Comparison of ENCODE assay signal across 37 mouse cellular contexts in the genomic region with DNA sequence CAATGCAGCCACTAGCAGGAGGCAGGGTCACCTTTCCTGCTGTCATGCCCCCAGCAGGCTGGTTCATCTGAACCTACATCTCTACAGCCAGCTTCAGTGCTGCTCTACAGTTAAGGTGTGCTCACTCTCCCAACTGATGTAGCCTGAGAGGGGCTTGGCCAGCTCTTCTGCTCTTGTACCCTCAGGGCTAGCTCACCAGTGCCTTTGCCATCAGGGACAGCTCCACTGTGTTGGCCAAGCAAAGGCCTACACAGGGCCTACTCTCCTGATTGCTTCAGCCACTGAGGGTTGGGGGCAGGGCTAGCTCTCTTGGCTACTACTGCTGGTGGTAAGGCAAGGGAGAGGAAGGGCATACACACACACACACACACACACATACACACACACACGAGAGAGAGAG. TPM values are rescaled to one million over a fixed set of nuclear protein-coding genes. Genes with fewer than 3 reads are reported as not detected.
"Had no signal": no experiment of that assay in that cellular context is flagged by ENCODE, and none has a peak within 500 bp of the region (broad histone marks: within the 10 kb centered on the region; RNA-seq: fewer than 3 reads in every experiment).

No protein-coding gene starts in this region.

- H3K27me3 ChIP-seq: heart, embryonic 12.5 days; heart, embryonic 13.5 days; heart, embryonic 15.5 days; hindbrain, embryonic 15.5 days; intestine, embryonic 15.5 days had no signal

- H3K36me3 ChIP-seq: heart, embryonic 10.5 days; heart, embryonic 12.5 days; heart, embryonic 13.5 days; heart, embryonic 15.5 days; hindbrain, embryonic 10.5 days; hindbrain, embryonic 12.5 days; hindbrain, embryonic 13.5 days; hindbrain, embryonic 15.5 days; intestine, embryonic 15.5 days; kidney, embryonic 15.5 days had no signal

- H3K27ac ChIP-seq: heart, embryonic 10.5 days; heart, embryonic 13.5 days; heart, embryonic 15.5 days; hindbrain, embryonic 10.5 days; hindbrain, embryonic 12.5 days; hindbrain, embryonic 13.5 days; hindbrain, embryonic 14.5 days; hindbrain, embryonic 15.5 days; hindbrain, postnatal 0 days; intestine, embryonic 15.5 days; kidney, embryonic 15.5 days; kidney, postnatal 0 days; layer of hippocampus, adult 2 months had no signal

- H3K9me3 ChIP-seq: heart, embryonic 10.5 days; heart, embryonic 12.5 days; heart, embryonic 13.5 days; heart, embryonic 15.5 days; hindbrain, embryonic 10.5 days; hindbrain, embryonic 12.5 days; hindbrain, embryonic 13.5 days; hindbrain, embryonic 15.5 days; intestine, embryonic 15.5 days; kidney, embryonic 15.5 days had no signal

- H3K4me3 ChIP-seq: heart, embryonic 10.5 days; heart, embryonic 12.5 days; heart, embryonic 13.5 days; heart, embryonic 15.5 days; hindbrain, embryonic 10.5 days; hindbrain, embryonic 12.5 days; hindbrain, embryonic 13.5 days; hindbrain, embryonic 15.5 days; intestine, embryonic 15.5 days; kidney, embryonic 15.5 days; layer of hippocampus, adult 2 months had no signal

- ATAC-seq: hindbrain, embryonic 16.5 days; hindbrain, postnatal 0 days; inflammation-experienced regulatory T-cells, adult 6 months; intestine, embryonic 15.5 days; intestine, embryonic 16.5 days; intestine, postnatal 0 days had no signal

- H3K4me2 ChIP-seq: heart, embryonic 11.5 days; heart, embryonic 12.5 days; heart, embryonic 13.5 days; heart, embryonic 15.5 days; hindbrain, embryonic 12.5 days; hindbrain, embryonic 13.5 days; hindbrain, embryonic 14.5 days; hindbrain, embryonic 15.5 days; intestine, embryonic 15.5 days; kidney, embryonic 15.5 days had no signal

- DNase-seq: heart, postnatal 10 days; heart, postnatal 14 days; heart, postnatal 4 days; kidney, adult 11 months; kidney, adult 18-20 months; kidney, adult 2 months; kidney, adult 8-10 months; kidney, adult 9 months; kidney, postnatal 10 days; kidney, postnatal 14 days; kidney, postnatal 25 days; kidney, postnatal 36 days; kidney, postnatal 4 days; layer of hippocampus, adult 9-11 months; layer of hippocampus, postnatal 36 days had no signal

- H3K9ac ChIP-seq: heart, embryonic 12.5 days; heart, embryonic 13.5 days; heart, embryonic 15.5 days; hindbrain, embryonic 12.5 days; hindbrain, embryonic 13.5 days; hindbrain, embryonic 14.5 days; hindbrain, embryonic 15.5 days; intestine, embryonic 15.5 days; kidney, embryonic 15.5 days had no signal

RNA-seq across cellular contexts. Expression of a gene that starts 8.0 kb away (rescaled TPM):
- total RNA-seq: heart, postnatal 14 days; heart, postnatal 25 days; heart, postnatal 4 days; hematopoietic stem cell, adult 5-6 weeks had no signal
- polyA plus RNA-seq: inflammation-experienced regulatory T-cells, adult 6 months; large intestine, adult 2 months had no signal
